Mouse (Mus musculus): ENCODE results near the gene Ampd2.

The Ampd2 gene

GRCm38 (mm10) chr3:108086470-108086979 lies at the start of gene Ampd2:
Gene Ampd2 (minus strand): TSS chr3:108086651.
- in situ Hi-C loops (cut with MboI), result no loop called here

GRCm38 (mm10) chr3:108134701-108135100 lies 48.2 kb upstream of the Ampd2 start:
- in situ Hi-C loops (cut with MboI), result no loop called here

GRCm38 (mm10) chr3:108132484-108132883 lies 46.0 kb upstream of the Ampd2 start:
- in situ Hi-C loops (cut with MboI), result no loop called here

GRCm38 (mm10) chr3:108131821-108132220 lies 45.4 kb upstream of the Ampd2 start:
- in situ Hi-C loops (cut with MboI), result no loop called here

GRCm38 (mm10) chr3:108131216-108131615 lies 44.8 kb upstream of the Ampd2 start:
- in situ Hi-C loops (cut with MboI), result no loop called here

GRCm38 (mm10) chr3:108129804-108130203 lies 43.4 kb upstream of the Ampd2 start:
- in situ Hi-C loops (cut with MboI), result no loop called here

- in situ Hi-C loops (cut with MboI), result no loop called here
Measured at GRCm38 (mm10) chr3:108129367-108129766, 42.9 kb upstream of the Ampd2 start.

GRCm38 (mm10) chr3:108128520-108128919 lies 42.1 kb upstream of the Ampd2 start:
- in situ Hi-C loops (cut with MboI), result no loop called here

GRCm38 (mm10) chr3:108126327-108126726 lies 39.9 kb upstream of the Ampd2 start:
- in situ Hi-C loops (cut with MboI), result no loop called here

GRCm38 (mm10) chr3:108124131-108124530 lies 37.7 kb upstream of the Ampd2 start:
- in situ Hi-C loops (cut with MboI), result no loop called here

- in situ Hi-C loops (cut with MboI), result no loop called here
Measured at GRCm38 (mm10) chr3:108123242-108123641, 36.8 kb upstream of the Ampd2 start.

GRCm38 (mm10) chr3:108121101-108121500 lies 34.6 kb upstream of the Ampd2 start:
- in situ Hi-C loops (cut with MboI), result no loop called here

- in situ Hi-C loops (cut with MboI), result no loop called here
Measured at GRCm38 (mm10) chr3:108117465-108117864, 31.0 kb upstream of the Ampd2 start.

GRCm38 (mm10) chr3:108113591-108114289 lies 27.3 kb upstream of the Ampd2 start:
- in situ Hi-C loops (cut with MboI), result no loop called here

GRCm38 (mm10) chr3:108112666-108113065 lies 26.2 kb upstream of the Ampd2 start:
- in situ Hi-C loops (cut with MboI), result no loop called here

- in situ Hi-C loops (cut with MboI), result no loop called here
Measured at GRCm38 (mm10) chr3:108112246-108112645, 25.8 kb upstream of the Ampd2 start.

- in situ Hi-C loops (cut with MboI), result no loop called here
Measured at GRCm38 (mm10) chr3:108111320-108111719, 24.9 kb upstream of the Ampd2 start.

GRCm38 (mm10) chr3:108105281-108105680 lies 18.8 kb upstream of the Ampd2 start:
- in situ Hi-C loops (cut with MboI), result no loop called here

- in situ Hi-C loops (cut with MboI), result no loop called here
Measured at GRCm38 (mm10) chr3:108102075-108102474, 15.6 kb upstream of the Ampd2 start.

GRCm38 (mm10) chr3:108101594-108101993 lies 15.1 kb upstream of the Ampd2 start:
- in situ Hi-C loops (cut with MboI), result no loop called here

- in situ Hi-C loops (cut with MboI), result no loop called here
Measured at GRCm38 (mm10) chr3:108098316-108098715, 11.9 kb upstream of the Ampd2 start.

GRCm38 (mm10) chr3:108097656-108098055 lies 11.2 kb upstream of the Ampd2 start:
- in situ Hi-C loops (cut with MboI), result no loop called here

- in situ Hi-C loops (cut with MboI), result no loop called here
Measured at GRCm38 (mm10) chr3:108096726-108097125, 10.3 kb upstream of the Ampd2 start.

- in situ Hi-C loops (cut with MboI), result no loop called here
Measured at GRCm38 (mm10) chr3:108096226-108096625, 9.8 kb upstream of the Ampd2 start.

Data from mature B cell (primary cell).